Mouse (Mus musculus) neural tube, embryonic 15.5 days (tissue): ENCODE measurements around the gene Ccdc160. TPM values are rescaled to one million over a fixed set of nuclear protein-coding genes. Genes with fewer than 3 reads are reported as not detected.
A peak's percentile ranks its signal among the peaks of the same experiment; 100 is the strongest.

Source experiments
- ATAC-seq: fragments of 200-750 bp; cut with Nextera tagmentation; 2 replicates; pipeline ENCODE4 v1.8.0; 2017; ENCODE audit warnings: mild to moderate bottlenecking, moderate TSS enrichment, moderate library complexity; ENCODE audit not compliant: low FRiP score
- H3K27ac ChIP-seq: fragments of 300-500 bp; sonication (generic); replicated peaks from 2 replicates; pipeline ENCODE4 v1.5.1; 2015; ENCODE audit warnings: mild to moderate bottlenecking, inconsistent platforms
- H3K27me3 ChIP-seq: fragments of 300-500 bp; sonication (generic); replicated peaks from 2 replicates; pipeline ENCODE4 v1.6.1; 2015; ENCODE audit warnings: inconsistent platforms
- H3K36me3 ChIP-seq: fragments of 300-500 bp; sonication (generic); 2 replicates; pipeline ENCODE4 v1.6.1; 2015; ENCODE audit warnings: inconsistent platforms
- H3K4me1 ChIP-seq: fragments of 300-500 bp; sonication (generic); 2 replicates; pipeline ENCODE4 v1.6.1; 2015; ENCODE audit warnings: inconsistent platforms
- H3K4me2 ChIP-seq: fragments of 300-500 bp; sonication (generic); 2 replicates; pipeline ENCODE4 v1.6.1; 2015; ENCODE audit warnings: inconsistent platforms, mild to moderate bottlenecking, moderate library complexity
- H3K4me3 ChIP-seq: fragments of 300-500 bp; sonication (generic); replicated peaks from 2 replicates; pipeline ENCODE4 v1.5.1; 2015; ENCODE audit warnings: mild to moderate bottlenecking, inconsistent platforms
- H3K9ac ChIP-seq: fragments of 300-500 bp; sonication (generic); replicated peaks from 2 replicates; pipeline ENCODE4 v1.6.1; 2015; ENCODE audit warnings: mild to moderate bottlenecking, inconsistent platforms
- H3K9me3 ChIP-seq: fragments of 300-500 bp; sonication (generic); replicated peaks from 2 replicates; pipeline ENCODE4 v1.6.1; 2016; ENCODE audit warnings: inconsistent platforms
- WGBS: fragments of 180-500 bp; shearing (Covaris S2); methylation state at CpG from one replicate; pipeline ENCODE4 v1.1.7; 2015; ENCODE audit warnings: mixed read lengths; 5-methylcytosine and 5-hydroxymethylcytosine counted together
- polyA plus RNA-seq: library from polyadenylated mRNA; unstranded; fragments of >200 nt; fragmentation: Nextera tagmentation; extraction: Ambion mirVana; gene quantifications from 2 replicates; pipeline ENCODE4 v1.2.1, GENCODE M21; 2015

The Ccdc160 gene
- polyA plus RNA-seq, 1 experiment from 2014 or later: 7.7 TPM

DNA sequence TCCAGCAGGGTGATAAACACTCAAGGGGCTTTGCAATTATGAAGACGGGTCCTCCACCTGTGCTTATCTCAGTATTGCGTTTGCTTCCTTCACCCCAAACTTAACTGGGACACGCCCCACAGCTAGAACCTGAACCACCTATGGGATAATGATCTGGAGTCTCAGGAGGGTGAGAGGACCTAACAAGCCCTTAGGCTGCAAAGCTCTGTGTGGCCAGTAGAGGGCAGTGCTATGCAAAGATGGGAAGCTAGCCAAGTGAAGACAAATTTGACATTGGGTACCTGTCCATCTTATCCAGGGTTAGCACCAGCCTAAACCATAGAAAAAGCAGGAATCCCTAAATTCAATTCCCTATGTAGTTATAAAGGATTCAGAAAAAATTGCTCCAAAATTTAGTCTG is 15.0 kb upstream of the Ccdc160 start:
- no peaks in the 10 kb centered on the region for H3K9me3 ChIP-seq
- no peaks in the 10 kb centered on the region for H3K27me3 ChIP-seq
- 30% methylated on average over 3 of the region's 3 CpGs for WGBS
- H3K9ac ChIP-seq: no peak overlapping the region
- no peaks in the 10 kb centered on the region for H3K36me3 ChIP-seq
- H3K27ac ChIP-seq: no peak overlapping the region
- no peak for ATAC-seq
- H3K4me2 ChIP-seq: no peak overlapping the region
- no peak overlapping the region for H3K4me3 ChIP-seq
- H3K4me1 ChIP-seq: no peaks in the 10 kb centered on the region

GRCm38 (mm10) chrX:52777671-52778070 is 13.3 kb upstream of the Ccdc160 start:
- H3K4me1 ChIP-seq: no peaks in the 10 kb centered on the region
- no peaks in the 10 kb centered on the region for H3K36me3 ChIP-seq
- H3K9ac ChIP-seq: no peak overlapping the region
- H3K9me3 ChIP-seq: no peaks in the 10 kb centered on the region
- no peak for ATAC-seq
- H3K4me3 ChIP-seq: no peak overlapping the region
- no peaks in the 10 kb centered on the region for H3K27me3 ChIP-seq
- H3K27ac ChIP-seq: no peak overlapping the region
- H3K4me2 ChIP-seq: no peak overlapping the region
- 86% methylated on average over 5 of the region's 5 CpGs for WGBS

- no peak overlapping the region for H3K4me2 ChIP-seq
- no peaks in the 10 kb centered on the region for H3K4me1 ChIP-seq
- no peaks in the 10 kb centered on the region for H3K27me3 ChIP-seq
- no peak overlapping the region for H3K9ac ChIP-seq
- H3K27ac ChIP-seq: no peak overlapping the region
- no peaks in the 10 kb centered on the region for H3K9me3 ChIP-seq
- H3K36me3 ChIP-seq: no peaks in the 10 kb centered on the region
- no peak overlapping the region for H3K4me3 ChIP-seq
- WGBS: 60% methylated on average over 5 of the region's 5 CpGs
- ATAC-seq: no peak
Measured at GRCm38 (mm10) chrX:52783898-52784297, 7.1 kb upstream of the Ccdc160 start.

GRCm38 (mm10) chrX:52791944-52792719 is 1.1 kb downstream of the Ccdc160 start:
- WGBS: 30% methylated on average over 10 of the region's 10 CpGs
- H3K27me3 ChIP-seq: no peaks in the 10 kb centered on the region

DNA sequence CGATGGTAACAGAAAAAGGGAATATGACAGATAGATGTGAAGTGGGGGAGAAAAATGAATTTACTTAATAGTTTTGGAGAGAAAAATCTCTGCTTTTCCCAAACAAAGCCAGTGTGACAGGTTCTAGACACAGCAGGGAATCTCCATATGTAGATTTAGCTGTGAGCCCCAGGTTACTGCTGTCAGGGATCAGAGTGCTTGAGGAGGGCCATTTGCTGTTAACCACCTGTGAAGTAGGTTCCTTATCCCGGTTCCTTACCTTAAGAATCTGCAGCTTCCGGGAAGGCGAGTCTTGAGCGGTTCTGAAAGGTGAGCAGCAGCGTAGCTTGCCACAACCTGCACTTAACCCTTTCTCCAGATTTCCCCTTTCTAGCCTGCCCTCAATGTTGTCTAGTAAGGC is 1.9 kb downstream of the Ccdc160 start:
- H3K4me3 ChIP-seq: no peak overlapping the region
- H3K36me3 ChIP-seq: no peaks in the 10 kb centered on the region
- H3K9me3 ChIP-seq: no peaks in the 10 kb centered on the region
- 40% methylated on average over 6 of the region's 6 CpGs for WGBS
- no peak overlapping the region for H3K27ac ChIP-seq
- no peak overlapping the region for H3K4me2 ChIP-seq
- H3K4me1 ChIP-seq: peaks cover 4% of the 10 kb centered on the region
- H3K9ac ChIP-seq: no peak overlapping the region
- ATAC-seq: no peak
- no peaks in the 10 kb centered on the region for H3K27me3 ChIP-seq

More at GRCm38 (mm10) chrX:52791944-52792719, 1.1 kb downstream of the Ccdc160 start:
- H3K4me2 ChIP-seq: peak overlapping the region; percentile 56
- H3K36me3 ChIP-seq: no peaks in the 10 kb centered on the region
- peaks cover 4% of the 10 kb centered on the region for H3K4me1 ChIP-seq
- no peak overlapping the region for H3K27ac ChIP-seq
- no peak overlapping the region; the same call in 1 of the 2 replicates for H3K4me3 ChIP-seq
- H3K9ac ChIP-seq: no peak overlapping the region
- no peaks in the 10 kb centered on the region for H3K9me3 ChIP-seq
- no peak for ATAC-seq

- Histone ChIP-seq H3K36me3 (no peaks in the 10 kb centered on the region), H3K27ac (no peak overlapping the region), H3K9ac (no peak overlapping the region), H3K4me1 (peaks cover 4% of the 10 kb centered on the region), H3K4me2 (no peak overlapping the region), H3K9me3 (no peaks in the 10 kb centered on the region), H3K4me3 (no peak overlapping the region), H3K27me3 (no peaks in the 10 kb centered on the region)
- no peak for ATAC-seq
- 22% methylated on average over 8 of the region's 8 CpGs for WGBS
Measured at GRCm38 (mm10) chrX:52795816-52796215, 4.8 kb downstream of the Ccdc160 start.

- Histone ChIP-seq H3K4me2 (no peak overlapping the region), H3K9me3 (no peaks in the 10 kb centered on the region), H3K4me1 (peaks cover 4% of the 10 kb centered on the region; the same call in 1 of the 2 replicates), H3K9ac (no peak overlapping the region), H3K27ac (no peak overlapping the region), H3K36me3 (no peaks in the 10 kb centered on the region), H3K27me3 (no peaks in the 10 kb centered on the region), H3K4me3 (no peak overlapping the region)
- ATAC-seq: no peak
- 66% methylated on average over 9 of the region's 9 CpGs for WGBS
Measured at GRCm38 (mm10) chrX:52797031-52797625, 6.1 kb downstream of the Ccdc160 start.

DNA sequence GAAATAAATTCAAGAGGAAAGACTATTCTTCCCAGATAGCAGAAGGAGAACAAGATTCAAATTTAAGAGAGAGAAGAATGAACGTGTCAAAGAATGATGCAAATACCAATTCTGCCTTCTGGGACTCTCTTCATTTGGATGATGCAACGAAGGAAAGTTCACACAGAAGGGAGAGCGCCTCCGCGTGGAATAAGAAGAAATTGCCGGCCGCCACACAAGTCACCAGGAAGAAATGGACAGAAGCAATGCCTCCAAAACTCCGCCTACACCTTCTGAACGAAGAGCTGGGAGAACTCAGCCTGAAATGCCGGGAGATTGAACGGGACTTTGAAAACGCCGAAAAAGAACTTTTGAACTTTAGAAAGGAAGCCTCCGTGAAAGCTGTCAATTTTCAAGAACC is 7.3 kb downstream of the Ccdc160 start:
- Histone ChIP-seq H3K4me2 (no peak overlapping the region), H3K36me3 (no peaks in the 10 kb centered on the region), H3K9me3 (no peaks in the 10 kb centered on the region), H3K4me3 (no peak overlapping the region), H3K27me3 (no peaks in the 10 kb centered on the region), H3K9ac (no peak overlapping the region), H3K27ac (no peak overlapping the region), H3K4me1 (no peaks in the 10 kb centered on the region)
- no peak for ATAC-seq
- WGBS: 72% methylated on average over 14 of the region's 14 CpGs

GRCm38 (mm10) chrX:52799566-52799965 is 8.6 kb downstream of the Ccdc160 start:
- Histone ChIP-seq H3K4me1 (no peaks in the 10 kb centered on the region), H3K9ac (no peak overlapping the region), H3K4me2 (no peak overlapping the region), H3K27ac (no peak overlapping the region), H3K36me3 (no peaks in the 10 kb centered on the region), H3K4me3 (no peak overlapping the region), H3K27me3 (no peaks in the 10 kb centered on the region), H3K9me3 (no peaks in the 10 kb centered on the region)
- ATAC-seq: no peak
- WGBS: 45% methylated on average over 6 of the region's 6 CpGs

DNA sequence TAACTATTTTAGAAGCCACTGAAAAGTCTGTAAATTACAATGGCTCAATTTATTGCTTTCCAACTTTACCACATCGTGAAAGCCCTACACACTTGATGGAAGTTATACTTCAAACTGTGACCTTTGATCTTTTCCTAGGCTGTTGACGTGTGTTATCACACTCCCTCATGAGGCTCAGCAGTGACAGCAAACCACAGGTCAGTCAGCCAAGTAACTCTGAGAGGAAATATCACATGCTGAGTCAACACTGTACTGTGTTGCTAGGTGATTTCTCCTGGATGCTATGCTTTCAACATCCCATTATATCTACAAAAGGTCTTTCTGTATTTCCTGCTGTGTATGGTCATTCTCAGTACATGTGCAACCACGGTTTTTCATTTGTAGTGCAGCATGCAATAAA is 28.3 kb downstream of the Ccdc160 start:
- no peak for ATAC-seq
- H3K9ac ChIP-seq: no peak overlapping the region
- no peaks in the 10 kb centered on the region for H3K27me3 ChIP-seq
- H3K27ac ChIP-seq: no peak overlapping the region
- 53% methylated on average over 3 of the region's 3 CpGs for WGBS
- H3K4me1 ChIP-seq: no peaks in the 10 kb centered on the region
- no peak overlapping the region for H3K4me3 ChIP-seq
- H3K4me2 ChIP-seq: no peak overlapping the region
- no peaks in the 10 kb centered on the region for H3K9me3 ChIP-seq
- no peaks in the 10 kb centered on the region for H3K36me3 ChIP-seq
